Mouse (Mus musculus) hindbrain, embryonic 15.5 days (tissue): ENCODE results near the gene Gm21988. TPM values are rescaled to one million over a fixed set of nuclear protein-coding genes. Genes with fewer than 3 reads are reported as not detected.

Experiments
- ATAC-seq: fragments of 200-750 bp; cut with Nextera tagmentation; 2 replicates; pipeline ENCODE4 v1.8.0; 2017; ENCODE audit warnings: low read depth, moderate number of reproducible peaks, moderate TSS enrichment; ENCODE audit not compliant: low FRiP score
- H3K27ac ChIP-seq: fragments of 300-500 bp; sonication (generic); replicated peaks from 2 replicates; pipeline ENCODE4 v1.5.1; 2015; ENCODE audit warnings: mild to moderate bottlenecking, inconsistent platforms
- H3K27me3 ChIP-seq: fragments of 300-500 bp; sonication (generic); 2 replicates; pipeline ENCODE4 v1.6.1; 2015; ENCODE audit warnings: control low read depth, inconsistent platforms
- H3K36me3 ChIP-seq: fragments of 300-500 bp; sonication (generic); 2 replicates; pipeline ENCODE4 v1.6.1; 2015; ENCODE audit warnings: control low read depth, inconsistent platforms
- H3K4me1 ChIP-seq: fragments of 300-500 bp; sonication (generic); replicated peaks from 2 replicates; pipeline ENCODE4 v1.6.1; 2015; ENCODE audit warnings: control low read depth, inconsistent platforms
- H3K4me2 ChIP-seq: fragments of 300-500 bp; sonication (generic); 2 replicates; pipeline ENCODE4 v1.6.1; 2015; ENCODE audit warnings: moderate library complexity, mild to moderate bottlenecking, inconsistent platforms
- H3K4me3 ChIP-seq: fragments of 300-500 bp; sonication (generic); 2 replicates; pipeline ENCODE4 v1.5.1; 2015; ENCODE audit warnings: mild to moderate bottlenecking, inconsistent platforms
- H3K9ac ChIP-seq: fragments of 300-500 bp; sonication (generic); 2 replicates; pipeline ENCODE4 v1.6.1; 2015; ENCODE audit warnings: inconsistent platforms
- H3K9me3 ChIP-seq: fragments of 300-500 bp; sonication (generic); 2 replicates; pipeline ENCODE4 v1.6.1; 2016; ENCODE audit warnings: control low read depth, inconsistent platforms
- WGBS: fragments of 180-500 bp; shearing (Covaris S2); methylation state at CpG from one replicate; pipeline ENCODE4 v1.1.7; 2015; 5-methylcytosine and 5-hydroxymethylcytosine counted together
- polyA plus RNA-seq: library from polyadenylated mRNA; unstranded; fragments of >200 nt; fragmentation: Nextera tagmentation; extraction: Ambion mirVana; gene quantifications from 2 replicates; pipeline ENCODE4 v1.2.1, GENCODE M21; 2015

Gm21988 gene
- polyA plus RNA-seq, 1 experiment from 2014 or later = 13.7 TPM

DNA sequence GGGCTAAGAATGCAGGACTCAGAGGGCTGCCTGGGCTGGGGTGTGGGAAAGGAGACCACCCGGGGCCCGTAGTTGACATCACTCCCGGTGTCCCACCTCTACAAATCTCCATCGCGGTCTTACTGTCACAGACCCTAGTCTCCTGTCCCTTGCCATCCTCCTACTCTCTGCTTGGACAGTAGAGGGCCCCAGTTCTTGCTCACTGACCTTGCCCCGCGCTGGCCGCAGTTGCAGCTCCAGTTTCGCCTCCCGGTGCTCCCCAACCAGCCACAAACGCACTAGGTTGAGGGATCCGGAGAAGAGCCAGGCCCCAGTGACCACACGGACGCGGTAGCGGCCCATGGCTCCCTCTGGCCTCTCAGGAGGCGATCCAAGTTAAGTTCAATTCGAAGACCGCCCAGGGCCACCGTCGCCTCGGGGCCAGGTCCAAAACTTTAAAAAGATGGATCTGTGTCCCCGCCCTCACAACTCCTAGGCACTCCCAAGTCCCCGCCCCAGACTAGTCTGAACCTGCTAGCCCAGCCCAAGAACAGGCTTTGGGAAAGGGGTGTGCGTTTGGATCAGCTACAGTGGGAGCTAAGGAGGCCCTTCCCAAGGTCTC is 15.4 kb upstream of the Gm21988 start, which contains the start of gene Alox12:
Gene Alox12 (minus strand): TSS at position 423 of the 601 bp plus-strand sequence.
- peak within 1 kb of the TSS; percentile 51 for H3K4me2 ChIP-seq
- peaks cover 9% of the 10 kb centered on the region; the same call in 1 of the 2 replicates for H3K4me1 ChIP-seq
- H3K36me3 ChIP-seq = no peaks in the 10 kb centered on the region
- H3K4me3 ChIP-seq = peak within 1 kb of the TSS; percentile 19
- ATAC-seq = no peak
- peaks cover 48% of the 10 kb centered on the region for H3K27me3 ChIP-seq
- under 1% methylated on average over 25 of the region's 25 CpGs for WGBS
- no peak within 1 kb of the TSS for H3K27ac ChIP-seq
- no peak within 1 kb of the TSS for H3K9ac ChIP-seq
- no peaks in the 10 kb centered on the region for H3K9me3 ChIP-seq

DNA sequence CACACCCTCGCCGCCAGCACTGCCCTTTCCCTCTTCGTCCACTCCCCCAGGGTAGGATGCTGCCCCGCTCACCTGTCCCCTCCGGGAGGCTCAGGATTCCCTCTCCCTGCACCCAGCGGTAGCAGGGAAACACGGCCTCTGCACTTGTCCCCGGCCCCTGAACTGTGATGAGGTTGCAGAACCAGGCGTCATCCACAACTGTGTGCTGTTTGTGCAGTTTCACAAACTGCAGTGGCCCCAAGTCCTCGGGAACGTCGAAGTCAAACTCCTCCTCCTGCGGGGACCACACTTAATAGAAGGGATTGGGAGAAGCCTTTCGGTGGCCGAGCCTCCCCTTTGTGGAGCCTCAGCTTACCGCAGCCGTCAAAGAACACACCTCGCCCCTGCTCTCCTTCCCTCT is 14.7 kb upstream of the Gm21988 start:
- Histone ChIP-seq H3K36me3 (no peaks in the 10 kb centered on the region), H3K27ac (no peak overlapping the region), H3K27me3 (peaks cover 48% of the 10 kb centered on the region), H3K9me3 (no peaks in the 10 kb centered on the region), H3K4me3 (peak overlapping the region; percentile 19; the same call in 1 of the 2 replicates), H3K9ac (no peak overlapping the region), H3K4me1 (peaks cover 9% of the 10 kb centered on the region; the same call in 1 of the 2 replicates), H3K4me2 (peak overlapping the region; percentile 51)
- ATAC-seq = no peak
- 5% methylated on average over 18 of the region's 18 CpGs for WGBS

DNA sequence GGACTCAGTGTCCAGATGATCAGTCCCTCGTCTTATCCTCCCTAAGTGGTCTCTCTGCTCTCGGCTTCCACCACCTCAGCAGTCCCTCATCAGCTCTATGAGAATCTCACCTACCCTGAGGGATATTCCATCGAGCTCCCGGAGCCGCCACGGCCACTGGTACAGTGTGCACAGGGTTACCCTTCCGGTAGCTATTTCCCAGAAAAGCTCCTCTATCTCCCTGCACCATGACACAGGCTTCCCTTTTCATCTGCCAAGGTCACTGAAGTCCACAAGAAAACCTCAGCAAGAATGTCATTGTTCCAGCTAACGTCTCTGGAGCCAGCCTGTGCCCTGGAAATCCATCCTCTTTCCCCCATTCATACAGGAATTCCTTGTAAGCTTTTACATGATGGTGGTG is 12.2 kb upstream of the Gm21988 start:
- no peak overlapping the region for H3K27ac ChIP-seq
- H3K4me3 ChIP-seq = no peak overlapping the region
- no peaks in the 10 kb centered on the region for H3K36me3 ChIP-seq
- no peak overlapping the region for H3K9ac ChIP-seq
- ATAC-seq = no peak
- peaks cover 9% of the 10 kb centered on the region; the same call in 1 of the 2 replicates for H3K4me1 ChIP-seq
- no peak overlapping the region for H3K4me2 ChIP-seq
- no peaks in the 10 kb centered on the region for H3K9me3 ChIP-seq
- WGBS = 80% methylated on average over 8 of the region's 8 CpGs
- peaks cover 48% of the 10 kb centered on the region for H3K27me3 ChIP-seq

DNA sequence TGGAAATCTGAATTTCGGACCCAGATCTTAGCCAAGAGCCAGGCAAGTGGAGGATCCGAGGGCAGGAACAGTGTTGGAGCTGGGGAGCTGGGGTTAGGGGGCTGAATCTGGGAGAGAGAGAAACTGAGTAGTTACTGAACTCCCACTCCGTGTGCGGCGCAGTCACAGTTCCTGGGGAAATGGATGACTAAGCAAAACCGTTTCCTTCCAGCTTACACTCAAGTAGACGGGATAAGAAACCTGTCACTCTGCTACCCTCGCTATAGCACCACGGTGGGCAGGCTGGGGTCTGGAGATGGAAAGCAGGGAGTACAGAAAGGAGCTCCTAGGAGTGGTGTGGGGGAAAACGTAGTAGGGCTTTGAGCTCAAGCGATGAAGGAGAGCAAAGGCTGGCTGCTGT is 10.5 kb upstream of the Gm21988 start:
- H3K27ac ChIP-seq = no peak overlapping the region
- no peak overlapping the region for H3K4me3 ChIP-seq
- peaks cover 40% of the 10 kb centered on the region for H3K27me3 ChIP-seq
- H3K9me3 ChIP-seq = no peaks in the 10 kb centered on the region
- no peak overlapping the region for H3K4me2 ChIP-seq
- no peaks in the 10 kb centered on the region for H3K36me3 ChIP-seq
- H3K4me1 ChIP-seq = peaks cover 7% of the 10 kb centered on the region; the same call in 1 of the 2 replicates
- WGBS = 81% methylated on average over 11 of the region's 11 CpGs
- ATAC-seq = no peak
- no peak overlapping the region for H3K9ac ChIP-seq

DNA sequence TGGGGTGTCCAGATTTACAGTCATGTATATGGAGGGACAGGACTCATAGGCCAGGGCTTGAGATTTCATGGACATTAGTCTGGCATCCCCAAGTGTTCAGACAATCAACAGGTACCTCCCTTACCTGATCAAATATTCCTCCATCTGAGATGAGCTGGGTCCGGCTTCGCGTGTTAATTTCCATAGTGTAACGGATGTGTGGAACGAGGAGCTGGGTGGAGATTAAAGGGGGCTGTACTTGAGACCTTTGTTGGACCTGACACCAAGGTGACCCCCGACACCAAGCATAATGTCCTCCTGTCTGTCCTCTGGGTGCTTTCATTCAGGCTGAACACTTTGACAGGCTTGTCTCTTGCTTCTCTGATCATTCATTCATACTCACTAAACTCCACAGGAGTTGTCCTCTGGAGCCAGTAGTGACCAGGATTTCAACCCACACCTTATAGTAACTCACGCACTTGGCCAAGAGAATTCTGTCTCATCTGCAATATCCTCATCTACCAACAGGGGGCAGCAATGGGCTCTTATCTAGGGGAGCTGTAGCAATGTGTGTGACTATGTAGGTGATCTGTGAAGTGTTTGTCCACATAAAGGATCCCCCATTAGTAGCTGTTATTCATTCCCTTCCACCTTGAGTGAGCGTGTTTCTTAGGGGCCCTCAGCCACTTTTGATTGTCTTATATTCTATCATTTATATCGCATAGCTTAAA is 7.7 kb upstream of the Gm21988 start:
- Histone ChIP-seq H3K4me3 (no peak overlapping the region), H3K9ac (no peak overlapping the region), H3K4me2 (no peak overlapping the region), H3K36me3 (no peaks in the 10 kb centered on the region), H3K9me3 (no peaks in the 10 kb centered on the region), H3K27ac (no peak overlapping the region), H3K4me1 (no peaks in the 10 kb centered on the region), H3K27me3 (peaks cover 17% of the 10 kb centered on the region)
- ATAC-seq = no peak
- WGBS = 53% methylated on average over 9 of the region's 9 CpGs

DNA sequence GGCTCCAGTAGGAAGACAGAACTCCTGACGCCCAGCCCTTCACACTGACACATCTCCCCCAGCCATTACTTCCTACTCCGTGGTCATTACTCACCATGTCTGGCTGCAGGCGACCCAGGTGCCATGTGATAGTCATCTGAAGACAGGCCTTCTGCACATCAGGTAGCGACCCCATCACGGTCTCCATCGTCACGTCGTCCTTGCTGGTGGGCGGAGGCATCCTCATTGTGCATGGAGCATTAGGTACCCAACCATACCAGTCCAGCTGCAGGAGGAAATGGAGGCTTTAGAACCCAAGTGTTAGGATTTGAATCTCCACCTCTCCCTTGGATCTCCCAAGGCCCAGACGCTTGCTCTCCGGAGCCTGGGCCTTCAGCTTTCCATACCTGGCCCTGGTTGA is 3.0 kb upstream of the Gm21988 start:
- Histone ChIP-seq H3K36me3 (no peaks in the 10 kb centered on the region), H3K4me1 (peaks cover 19% of the 10 kb centered on the region), H3K27ac (no peak overlapping the region), H3K27me3 (0 out of 2 replicates have a peak, but pooled peaks cover 8% of the 10 kb centered on the region), H3K4me2 (no peak overlapping the region), H3K4me3 (no peak overlapping the region), H3K9me3 (no peaks in the 10 kb centered on the region), H3K9ac (no peak overlapping the region)
- ATAC-seq = no peak
- WGBS = 75% methylated on average over 11 of the region's 11 CpGs

DNA sequence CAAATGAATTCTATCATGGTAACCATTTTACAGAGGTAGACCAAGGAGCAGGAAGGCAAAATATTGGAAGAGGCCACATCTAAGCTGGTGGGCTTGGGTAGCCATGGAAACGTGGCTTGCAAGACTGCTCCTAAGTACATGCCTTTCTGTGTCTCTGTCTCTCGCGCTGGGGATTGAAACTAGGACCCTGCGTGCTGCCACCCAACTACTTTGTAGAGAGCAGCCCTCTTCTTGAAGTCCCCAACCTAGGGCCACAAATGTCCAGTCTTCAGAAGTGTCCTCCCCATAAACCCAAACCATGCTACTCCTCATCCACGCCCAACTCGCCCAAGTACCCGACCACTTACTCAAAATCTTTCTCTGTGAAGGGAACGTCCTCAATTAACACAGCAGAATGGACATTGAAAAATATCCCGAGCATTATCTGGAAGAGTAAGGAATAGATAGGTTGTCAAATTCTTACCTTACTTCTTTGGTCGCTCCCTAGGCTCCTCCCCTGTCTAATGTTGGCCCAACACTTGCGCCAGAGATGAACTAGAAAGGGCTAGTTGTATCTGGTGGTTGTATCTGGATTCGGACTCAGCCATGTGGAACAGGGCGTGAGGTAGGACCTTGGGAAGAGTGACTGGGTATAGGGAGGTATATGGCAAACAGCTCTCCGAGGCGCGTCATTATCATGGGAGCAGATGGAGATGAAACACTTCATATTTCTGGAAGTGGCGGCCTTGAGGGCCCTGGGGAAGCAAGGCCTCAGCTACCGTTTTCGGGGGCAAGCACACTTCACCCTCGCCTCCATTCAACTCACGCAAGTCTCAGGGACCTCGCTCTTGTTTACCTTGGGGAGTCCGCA is 814 bp downstream of the Gm21988 start:
- ATAC-seq = no peak
- peaks cover 33% of the 10 kb centered on the region for H3K4me1 ChIP-seq
- peak overlapping the region; percentile 96 for H3K27ac ChIP-seq
- peak overlapping the region; percentile 92 for H3K4me3 ChIP-seq
- peaks cover 13% of the 10 kb centered on the region for H3K36me3 ChIP-seq
- 16% methylated on average over 23 of the region's 23 CpGs for WGBS
- H3K27me3 ChIP-seq = 0 out of 2 replicates have a peak, but pooled peaks cover under 1% of the 10 kb centered on the region
- no peaks in the 10 kb centered on the region for H3K9me3 ChIP-seq
- peak overlapping the region; percentile 95 for H3K4me2 ChIP-seq
- peak overlapping the region; percentile 98 for H3K9ac ChIP-seq

DNA sequence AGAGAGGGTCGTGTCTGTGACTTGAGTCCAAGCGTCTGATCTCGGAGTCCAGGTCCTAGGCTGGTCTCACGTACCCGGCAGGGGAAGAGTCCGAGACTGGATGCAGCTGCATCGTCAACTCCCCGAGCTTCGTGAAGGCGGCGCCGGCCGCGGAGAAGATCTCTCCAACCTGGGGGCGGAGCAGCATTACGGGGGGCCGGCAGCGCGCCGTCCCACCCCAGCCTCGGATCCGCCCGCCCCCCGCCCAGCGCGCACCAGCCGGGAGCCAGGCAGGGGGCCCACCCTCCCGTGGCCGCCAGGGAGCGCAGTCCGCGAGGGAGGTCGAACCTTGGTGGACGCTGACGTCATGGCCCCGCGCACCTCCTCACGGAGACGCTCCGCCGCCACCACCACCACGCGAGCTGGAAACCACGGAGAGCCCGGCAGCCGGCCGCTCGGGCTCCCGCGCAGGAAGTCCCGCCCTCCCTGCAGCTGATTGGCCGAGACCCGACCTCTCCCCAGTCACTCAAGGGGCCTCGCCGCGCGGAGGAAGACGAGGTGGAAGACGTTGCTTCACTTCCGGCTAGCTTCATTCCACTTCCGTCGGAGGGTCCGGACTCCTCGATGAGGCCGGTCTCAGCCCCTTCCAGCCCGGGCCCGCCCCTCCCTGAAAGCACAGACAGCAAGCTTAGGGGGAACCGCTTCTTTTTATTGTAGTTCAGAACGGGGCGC is 2.0 kb downstream of the Gm21988 start, which contains the start of gene 0610010K14Rik:
Gene 0610010K14Rik (minus strand): TSS at position 458 of the 711 bp plus-strand sequence.
- peak within 1 kb of the TSS; percentile 92 for H3K4me3 ChIP-seq
- no peaks in the 10 kb centered on the region for H3K9me3 ChIP-seq
- WGBS = under 1% methylated on average over 70 of the region's 70 CpGs
- peak; percentile 96 for ATAC-seq
- peak within 1 kb of the TSS; percentile 98 for H3K9ac ChIP-seq
- H3K27me3 ChIP-seq = no peaks in the 10 kb centered on the region
- peaks cover 13% of the 10 kb centered on the region for H3K36me3 ChIP-seq
- peaks cover 38% of the 10 kb centered on the region for H3K4me1 ChIP-seq
- peak within 1 kb of the TSS; percentile 95 for H3K4me2 ChIP-seq
- peak within 1 kb of the TSS; percentile 96 for H3K27ac ChIP-seq

DNA sequence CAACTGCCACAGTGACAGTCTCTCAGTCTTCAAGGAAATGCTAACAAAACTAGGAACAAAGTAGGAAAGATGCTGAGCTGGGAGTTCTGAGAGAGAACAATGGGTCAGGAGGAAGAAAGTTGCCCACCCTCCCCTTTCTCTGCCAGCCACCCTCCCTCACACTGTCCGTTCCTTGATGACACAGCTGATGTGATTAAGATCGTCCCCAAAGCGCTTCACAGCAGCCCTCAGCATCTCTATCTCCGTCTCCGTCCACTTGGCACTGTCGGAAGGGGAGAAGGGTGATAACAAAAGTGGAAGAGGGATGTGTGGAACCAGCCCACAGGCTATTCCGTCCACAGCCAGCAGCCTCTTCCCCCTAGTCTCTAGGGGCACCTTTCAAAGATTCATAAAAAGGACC is 2.9 kb downstream of the Gm21988 start:
- H3K36me3 ChIP-seq = peaks cover 13% of the 10 kb centered on the region
- peaks cover 38% of the 10 kb centered on the region for H3K4me1 ChIP-seq
- H3K9ac ChIP-seq = peak overlapping the region; percentile 98
- peak overlapping the region; percentile 95 for H3K4me2 ChIP-seq
- 26% methylated on average over 7 of the region's 7 CpGs for WGBS
- no peak for ATAC-seq
- H3K27ac ChIP-seq = peak overlapping the region; percentile 96
- no peaks in the 10 kb centered on the region for H3K9me3 ChIP-seq
- no peaks in the 10 kb centered on the region for H3K27me3 ChIP-seq
- H3K4me3 ChIP-seq = peak overlapping the region; percentile 92

DNA sequence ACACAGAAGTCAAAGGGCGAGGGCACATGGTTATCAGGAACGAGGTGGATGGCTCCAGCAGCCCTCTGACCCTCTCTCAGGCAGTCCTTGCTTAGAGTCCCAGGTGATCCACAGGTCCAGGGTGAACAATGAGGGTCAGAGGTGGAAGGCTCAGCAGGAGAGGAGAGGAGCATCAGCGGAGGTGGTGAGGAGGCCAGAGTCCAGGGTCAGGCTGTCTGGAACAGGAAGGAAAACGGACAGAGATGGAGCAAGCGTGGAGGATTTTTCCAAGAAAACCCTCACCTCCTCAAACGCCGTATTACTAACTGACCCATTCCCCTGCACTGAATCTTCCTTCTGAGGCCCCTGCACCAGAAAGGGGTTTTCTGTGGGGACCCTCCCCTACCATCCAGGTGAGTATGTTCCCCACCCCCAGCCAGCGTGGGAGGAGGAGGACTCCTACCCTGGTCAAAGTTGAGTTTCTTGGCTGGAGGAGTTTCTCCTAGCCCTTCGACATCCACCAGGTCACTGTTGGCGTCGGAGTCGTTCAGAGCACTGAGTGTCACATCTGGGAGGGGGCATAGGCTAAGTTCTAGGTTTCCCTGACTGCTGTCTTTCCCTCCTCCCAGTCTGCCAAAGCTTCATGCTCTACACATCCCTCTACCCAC is 4.3 kb downstream of the Gm21988 start:
- Histone ChIP-seq H3K4me3 (no peak overlapping the region), H3K9me3 (no peaks in the 10 kb centered on the region), H3K4me2 (no peak overlapping the region), H3K9ac (no peak overlapping the region), H3K4me1 (peaks cover 37% of the 10 kb centered on the region), H3K27ac (no peak overlapping the region), H3K36me3 (peaks cover 13% of the 10 kb centered on the region), H3K27me3 (peaks cover 10% of the 10 kb centered on the region)
- WGBS = 87% methylated on average over 12 of the region's 12 CpGs
- ATAC-seq = no peak

DNA sequence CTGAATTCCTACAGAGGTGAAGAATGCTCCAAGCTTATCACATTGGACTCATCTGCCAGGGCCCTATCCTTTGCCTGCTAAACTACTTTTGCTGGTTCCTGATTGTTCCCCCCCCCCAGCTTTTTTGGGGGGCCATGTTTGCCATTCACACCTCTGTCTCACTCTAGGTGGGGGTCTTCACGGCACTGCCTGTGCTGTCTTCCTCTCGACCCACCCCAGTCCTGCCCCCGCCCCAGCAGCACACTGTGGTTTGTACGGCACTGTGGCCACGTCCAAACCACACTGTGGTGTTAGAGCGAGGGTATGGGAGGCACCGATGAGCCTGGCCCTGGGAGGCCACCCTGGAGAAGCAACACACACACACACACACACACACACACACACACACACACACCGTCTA is 5.1 kb downstream of the Gm21988 start:
- no peak overlapping the region for H3K4me2 ChIP-seq
- H3K27me3 ChIP-seq = peaks cover 19% of the 10 kb centered on the region
- no peak for ATAC-seq
- H3K27ac ChIP-seq = no peak overlapping the region
- no peak overlapping the region for H3K4me3 ChIP-seq
- 91% methylated on average over 8 of the region's 8 CpGs for WGBS
- no peak overlapping the region for H3K9ac ChIP-seq
- H3K36me3 ChIP-seq = peaks cover 13% of the 10 kb centered on the region
- no peaks in the 10 kb centered on the region for H3K9me3 ChIP-seq
- peaks cover 43% of the 10 kb centered on the region for H3K4me1 ChIP-seq
